Mouse (Mus musculus) granulocyte monocyte progenitor cell, adult 5-6 weeks (primary cell): Measurements from ENCODE around the gene Banp. TPM values are rescaled to one million over a fixed set of nuclear protein-coding genes. Genes with fewer than 3 reads are reported as not detected.

ENCODE experiments used
- ATAC-seq: replicated peaks from 2 replicates; pipeline ENCODE4 v1.8.0; 2016; ENCODE audit warnings: mild to moderate bottlenecking, moderate TSS enrichment, inconsistent platforms; ENCODE audit not compliant: poor library complexity, severe bottlenecking
- total RNA-seq, 2 experiments: library from RNA; stranded (forward) in 1 of 2; stranded (reverse) in 1 of 2; fragments of 200-712, 200-1000 nt in 1 of 2; fragments of >200 nt in 1 of 2; fragmentation: Nextera tagmentation in 1 of 2; gene quantifications; 2 replicates each; pipeline ENCODE4 v1.2.3; 2014 to 2017

Gene Banp
- total RNA-seq, 2 experiments from 2014 or later = 16.4 to 31.1 TPM

- ATAC-seq = no peak; the same call in 1 of the 2 replicates
Observed at GRCm38 (mm10) chr8:122047206-122047870, 97.8 kb downstream of the Banp start.

- no peak for ATAC-seq
Observed at GRCm38 (mm10) chr8:122049266-122049665, 99.7 kb downstream of the Banp start.

- no peak for ATAC-seq
Observed at GRCm38 (mm10) chr8:122049923-122050322, 100.4 kb downstream of the Banp start.

GRCm38 (mm10) chr8:122050620-122051019 lies 101.1 kb downstream of the Banp start:
- ATAC-seq = no peak

- ATAC-seq = no peak
Observed at GRCm38 (mm10) chr8:122055321-122055720, 105.8 kb downstream of the Banp start.

GRCm38 (mm10) chr8:122056113-122056512 lies 106.6 kb downstream of the Banp start:
- no peak for ATAC-seq

- no peak for ATAC-seq
Observed at GRCm38 (mm10) chr8:122056882-122057281, 107.3 kb downstream of the Banp start.

- no peak for ATAC-seq
Observed at GRCm38 (mm10) chr8:122058510-122058909, 109.0 kb downstream of the Banp start.

GRCm38 (mm10) chr8:122058951-122059350 lies 109.4 kb downstream of the Banp start:
- ATAC-seq = no peak

- ATAC-seq = no peak
Observed at GRCm38 (mm10) chr8:122062508-122063223, 113.1 kb downstream of the Banp start.

GRCm38 (mm10) chr8:122064353-122064752 lies 114.8 kb downstream of the Banp start:
- no peak for ATAC-seq

GRCm38 (mm10) chr8:122067783-122068505 lies 118.4 kb downstream of the Banp start:
- no peak for ATAC-seq

GRCm38 (mm10) chr8:122068609-122069008 lies 119.1 kb downstream of the Banp start:
- ATAC-seq = peak; percentile 40; the same call in 1 of the 2 replicates

- ATAC-seq = no peak
Observed at GRCm38 (mm10) chr8:122069281-122069680, 119.7 kb downstream of the Banp start.

GRCm38 (mm10) chr8:122071193-122071592 lies 121.6 kb downstream of the Banp start:
- no peak for ATAC-seq

- ATAC-seq = no peak
Observed at GRCm38 (mm10) chr8:122073964-122074363, 124.4 kb downstream of the Banp start.

- ATAC-seq = no peak
Observed at GRCm38 (mm10) chr8:122074442-122074841, 124.9 kb downstream of the Banp start.

GRCm38 (mm10) chr8:122074977-122075376 lies 125.4 kb downstream of the Banp start:
- ATAC-seq = no peak

- ATAC-seq = no peak
Observed at GRCm38 (mm10) chr8:122076183-122076842, 126.8 kb downstream of the Banp start.

GRCm38 (mm10) chr8:122078321-122078720 lies 128.8 kb downstream of the Banp start:
- ATAC-seq = peak; percentile 52
